Mouse (Mus musculus) E14TG2a.4 (cell line): ENCODE results near the gene Mgat4a.

Source experiments
- H3K27me3 ChIP-seq: 2 replicates; pipeline ENCODE4 v1.6.1; 2014; ENCODE audit warnings: low read length, control low read depth; ENCODE audit not compliant: insufficient read depth
- H3K36me3 ChIP-seq: 2 replicates; pipeline ENCODE4 v1.6.1; 2014; ENCODE audit warnings: low read length, control low read depth; ENCODE audit not compliant: insufficient read depth
- H3K4me1 ChIP-seq: replicated peaks from 2 replicates; pipeline ENCODE4 v1.6.1; 2014; ENCODE audit warnings: low read depth, low read length, control low read depth
- H3K4me3 ChIP-seq: replicated peaks from 2 replicates; pipeline ENCODE4 v1.5.1; 2014; ENCODE audit warnings: mild to moderate bottlenecking, low read length
- H3K9me3 ChIP-seq: 2 replicates; pipeline ENCODE4 v1.6.1; 2014; ENCODE audit warnings: low read length, control low read depth
- CTCF ChIP-seq: conservative IDR thresholded peaks from 2 replicates; pipeline ENCODE4 v1.5.1; 2014; ENCODE audit warnings: low read length
- NANOG ChIP-seq: IDR thresholded peaks from 2 replicates; pipeline ENCODE4 v1.6.1; 2014; ENCODE audit warnings: borderline replicate concordance, low read length, mixed read lengths
- POU5F1 ChIP-seq: IDR thresholded peaks from 2 replicates; pipeline ENCODE4 v1.6.1; 2014; ENCODE audit warnings: low read length, borderline replicate concordance

Mgat4a gene

DNA sequence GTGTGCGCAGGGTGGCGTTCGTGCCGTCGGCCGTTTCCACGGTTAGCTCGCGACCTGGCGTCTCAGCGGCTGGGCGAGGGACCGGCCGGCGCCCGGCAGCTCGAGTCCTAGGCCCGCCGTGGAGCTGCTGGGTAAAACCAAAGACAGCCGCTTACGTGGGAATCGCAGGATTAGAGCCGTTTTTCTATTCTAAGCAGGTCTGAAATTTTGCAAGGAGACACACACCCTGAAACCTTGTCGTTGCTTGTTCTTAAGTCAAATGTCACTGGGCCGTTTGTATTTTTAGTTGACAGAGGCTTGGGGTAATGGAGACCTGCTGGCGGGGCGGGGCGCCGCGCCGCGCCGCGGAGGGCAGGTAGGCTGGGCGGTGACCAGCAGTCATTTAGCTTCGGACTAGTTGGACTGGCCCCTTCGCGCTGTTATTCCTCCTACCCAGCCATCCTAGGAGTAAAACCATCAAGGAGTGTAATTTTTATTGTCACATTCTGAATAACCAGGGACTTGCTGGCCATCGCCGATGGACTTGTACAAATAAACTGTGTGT lies 110.4 kb downstream of the Mgat4a start:
- H3K27me3 ChIP-seq, result no peaks in the 10 kb centered on the region
- TF ChIP-seq NANOG, result no peak
- no peak for TF ChIP-seq POU5F1
- no peak for TF ChIP-seq CTCF
- H3K9me3 ChIP-seq, result no peaks in the 10 kb centered on the region
- peak overlapping the region; percentile 96 for H3K4me3 ChIP-seq
- peaks cover 61% of the 10 kb centered on the region for H3K36me3 ChIP-seq
- peaks cover 27% of the 10 kb centered on the region for H3K4me1 ChIP-seq

DNA sequence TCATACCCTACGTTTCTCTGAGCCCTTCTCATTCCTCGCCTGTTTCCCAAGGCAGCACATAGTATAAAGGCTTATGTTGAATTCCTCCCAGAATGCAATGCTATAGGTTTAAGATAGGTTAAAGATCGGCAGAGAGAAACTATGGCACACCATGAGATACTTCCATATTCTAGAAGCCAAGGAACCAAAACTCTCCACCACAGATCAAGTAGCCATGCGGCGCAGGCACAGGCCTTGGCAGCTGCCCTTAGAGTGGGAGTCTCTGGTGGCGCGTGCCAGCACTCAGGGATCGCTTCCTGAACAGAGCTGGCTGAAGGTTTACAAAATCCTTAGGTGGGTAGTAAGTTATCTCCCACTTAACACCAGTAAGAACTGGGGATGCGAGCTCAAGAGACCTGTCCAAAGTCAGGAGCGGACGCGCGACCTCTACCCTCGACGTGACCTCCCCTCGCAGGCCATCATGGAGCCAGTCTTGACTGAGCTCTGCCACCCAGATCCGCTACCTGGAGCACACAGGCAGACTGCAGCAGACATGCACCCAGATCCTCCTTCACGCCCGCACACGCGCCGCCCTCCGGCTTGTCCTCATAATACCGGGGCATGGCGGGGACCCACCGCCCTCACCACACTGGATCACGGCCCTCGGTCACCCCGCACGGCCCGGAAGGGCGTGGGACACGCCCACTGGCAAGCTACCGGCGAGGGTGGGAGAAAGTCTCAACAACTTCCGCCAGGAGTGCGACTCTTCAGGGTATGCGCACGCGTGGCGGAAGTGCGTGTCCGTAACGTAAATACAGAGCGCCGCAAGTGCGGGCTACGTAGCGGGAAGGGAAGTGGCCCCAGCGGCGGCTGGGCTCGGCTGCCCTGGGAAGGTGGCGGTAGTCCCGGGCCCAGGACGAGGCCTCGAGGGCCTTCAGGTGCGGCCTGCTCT lies 111.2 kb downstream of the Mgat4a start, which contains the start of the genes Coa5 and Unc50:
Coa5 (minus strand) TSS at position 738 of the 931 bp plus-strand sequence.
Unc50 (plus strand) TSS at position 774 of the 931 bp plus-strand sequence.
- no peak for TF ChIP-seq NANOG
- no peak for TF ChIP-seq CTCF
- no peak for TF ChIP-seq POU5F1
- H3K4me3 ChIP-seq, result peak within 1 kb of the TSS; percentile 96
- H3K9me3 ChIP-seq, result no peaks in the 10 kb centered on the region
- H3K4me1 ChIP-seq, result peaks cover 27% of the 10 kb centered on the region
- H3K36me3 ChIP-seq, result peaks cover 64% of the 10 kb centered on the region
- H3K27me3 ChIP-seq, result no peaks in the 10 kb centered on the region

DNA sequence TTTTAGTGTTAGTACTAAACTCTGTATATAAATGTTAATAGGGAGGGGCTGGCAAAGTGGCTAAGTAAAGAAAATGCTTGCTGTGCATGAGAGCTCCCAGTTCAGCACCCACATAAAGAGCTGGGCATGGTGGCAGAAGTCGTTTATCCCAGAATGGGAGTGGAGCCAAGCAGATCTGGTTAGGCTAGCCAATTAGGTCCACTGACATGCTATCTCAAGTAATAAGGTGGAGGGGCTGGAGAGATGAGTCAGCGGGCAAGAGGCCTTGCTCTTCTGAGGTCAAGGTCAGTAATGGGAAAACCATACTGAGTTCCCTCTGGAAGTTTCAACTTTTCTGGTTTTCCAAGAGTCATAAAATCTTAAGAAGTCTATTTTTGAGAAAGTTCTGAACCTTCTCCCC lies 111.9 kb downstream of the Mgat4a start:
- no peaks in the 10 kb centered on the region for H3K27me3 ChIP-seq

DNA sequence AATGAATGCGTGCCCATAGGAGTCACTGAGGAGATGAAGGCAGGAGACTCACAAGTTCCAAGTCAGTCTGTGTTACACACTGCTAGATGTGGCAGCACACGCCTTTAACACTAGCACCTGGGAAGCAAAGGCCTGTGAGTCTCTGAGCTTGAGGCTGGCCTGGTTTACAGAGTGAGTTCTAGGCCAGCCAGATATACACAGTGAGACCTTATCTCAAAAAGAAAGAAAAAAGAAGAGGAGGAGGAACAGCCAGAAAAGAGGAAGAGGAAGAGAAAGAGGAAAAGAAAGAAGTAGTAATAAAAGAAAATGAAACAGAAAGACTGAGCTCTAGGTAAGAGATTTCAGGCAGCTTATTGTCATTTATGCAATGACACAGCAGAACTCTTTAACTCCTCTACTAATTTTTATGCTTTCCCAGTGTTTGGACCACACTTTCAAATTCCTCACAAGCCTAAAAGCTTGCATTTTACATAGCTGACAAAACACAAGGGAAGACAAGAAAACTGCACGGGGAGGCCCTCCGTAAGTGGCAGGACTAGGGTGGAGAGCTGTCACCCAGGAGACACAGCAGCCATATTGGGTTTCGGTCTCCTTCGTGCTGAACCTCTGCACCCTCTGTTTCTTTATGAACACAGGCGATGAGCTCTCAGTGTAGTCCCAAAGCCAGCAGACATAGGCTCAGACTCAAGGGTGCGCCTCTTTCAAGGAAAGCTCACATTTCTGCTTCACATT lies 113.5 kb downstream of the Mgat4a start:
- H3K27me3 ChIP-seq, result no peaks in the 10 kb centered on the region
- H3K4me3 ChIP-seq, result no peak overlapping the region
- TF ChIP-seq POU5F1 (no peak), NANOG (no peak), CTCF (no peak)
- H3K36me3 ChIP-seq, result peaks cover 50% of the 10 kb centered on the region
- H3K4me1 ChIP-seq, result peaks cover 27% of the 10 kb centered on the region
- H3K9me3 ChIP-seq, result peaks cover 9% of the 10 kb centered on the region

More for the DNA sequence above, 111.9 kb downstream of the Mgat4a start:
- peaks cover 66% of the 10 kb centered on the region for H3K36me3 ChIP-seq
- peaks cover 27% of the 10 kb centered on the region for H3K4me1 ChIP-seq
- TF ChIP-seq NANOG (no peak), CTCF (no peak)
- H3K4me3 ChIP-seq, result peak overlapping the region; percentile 96
- peaks cover 7% of the 10 kb centered on the region for H3K9me3 ChIP-seq

DNA sequence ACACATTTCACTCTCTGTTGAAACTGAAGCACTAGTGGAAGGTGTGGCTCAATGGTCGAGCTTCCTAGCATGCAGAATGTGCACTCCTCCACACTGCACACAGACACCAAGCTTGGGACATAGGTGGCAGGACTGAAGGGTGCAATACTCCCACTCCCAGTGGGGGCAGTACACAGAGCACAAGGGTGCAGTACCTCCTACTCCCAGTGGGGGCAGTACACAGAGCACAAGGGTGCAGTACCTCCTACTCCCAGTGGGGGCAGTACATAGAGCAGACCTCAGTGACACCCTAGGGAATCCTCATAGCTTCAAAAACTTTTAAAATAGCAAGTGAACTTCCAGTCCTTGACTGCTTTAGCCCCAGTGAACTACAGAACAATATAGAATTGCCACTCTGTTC lies 121.4 kb downstream of the Mgat4a start:
- Histone ChIP-seq H3K36me3 (peaks cover 34% of the 10 kb centered on the region), H3K27me3 (no peaks in the 10 kb centered on the region), H3K9me3 (peaks cover 10% of the 10 kb centered on the region), H3K4me1 (peaks cover 5% of the 10 kb centered on the region; the same call in 1 of the 2 replicates), H3K4me3 (no peak overlapping the region)
- peak; percentile 97 for TF ChIP-seq CTCF
- no peak for TF ChIP-seq POU5F1
- no peak for TF ChIP-seq NANOG

DNA sequence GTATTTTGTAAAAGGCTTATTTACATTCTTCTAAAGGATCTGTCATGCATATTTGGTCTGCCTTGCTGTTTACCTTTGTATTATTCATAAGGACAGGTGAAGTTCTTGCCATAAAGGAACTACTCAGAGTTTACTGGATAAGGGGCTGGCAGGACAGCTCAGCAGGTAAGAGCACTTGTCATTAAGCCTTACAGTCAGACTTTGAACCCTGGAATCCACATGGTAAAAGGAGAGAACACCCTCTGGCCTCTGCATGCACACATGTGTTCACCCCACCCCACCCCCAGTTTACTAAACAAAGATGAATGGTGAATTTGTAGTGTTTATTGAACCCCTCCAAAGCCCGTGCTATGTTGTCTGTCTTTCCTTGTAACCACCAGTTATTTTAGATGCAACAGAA lies 125.4 kb downstream of the Mgat4a start:
- no peaks in the 10 kb centered on the region for H3K27me3 ChIP-seq

DNA sequence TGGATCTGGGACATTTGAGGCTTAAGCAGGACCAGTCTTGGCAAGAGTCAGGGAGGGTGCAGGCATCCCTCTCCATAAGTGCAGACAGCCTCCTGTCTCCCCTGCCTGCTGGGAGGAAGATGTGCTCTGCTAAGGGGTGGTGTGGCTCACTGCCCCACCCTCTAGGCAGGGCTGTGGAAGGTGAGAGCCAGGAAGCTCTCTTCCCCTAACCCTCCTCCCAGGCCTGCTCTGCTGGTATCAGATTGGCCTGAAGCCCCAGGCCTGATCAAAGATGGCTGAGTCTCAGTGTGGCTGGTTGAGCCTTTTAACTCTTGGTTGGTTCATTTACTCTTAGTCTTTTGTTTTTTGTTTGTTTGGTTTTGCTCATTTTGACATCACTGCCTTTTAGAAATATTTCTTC lies 131.2 kb downstream of the Mgat4a start:
- no peaks in the 10 kb centered on the region for H3K27me3 ChIP-seq
- no peak for TF ChIP-seq POU5F1
- no peak for TF ChIP-seq CTCF
- no peak for TF ChIP-seq NANOG
- H3K9me3 ChIP-seq, result no peaks in the 10 kb centered on the region
- H3K36me3 ChIP-seq, result no peaks in the 10 kb centered on the region
- peak overlapping the region; percentile 55; the same call in 1 of the 2 replicates for H3K4me3 ChIP-seq
- H3K4me1 ChIP-seq, result peaks cover 24% of the 10 kb centered on the region

More for the DNA sequence above, 125.4 kb downstream of the Mgat4a start:
- Histone ChIP-seq H3K4me1 (peaks cover 15% of the 10 kb centered on the region), H3K36me3 (peaks cover 25% of the 10 kb centered on the region), H3K9me3 (0 out of 2 replicates have a peak, but pooled peaks cover 3% of the 10 kb centered on the region), H3K4me3 (no peak overlapping the region)
- no peak for TF ChIP-seq POU5F1
- TF ChIP-seq NANOG, result no peak
- TF ChIP-seq CTCF, result no peak

DNA sequence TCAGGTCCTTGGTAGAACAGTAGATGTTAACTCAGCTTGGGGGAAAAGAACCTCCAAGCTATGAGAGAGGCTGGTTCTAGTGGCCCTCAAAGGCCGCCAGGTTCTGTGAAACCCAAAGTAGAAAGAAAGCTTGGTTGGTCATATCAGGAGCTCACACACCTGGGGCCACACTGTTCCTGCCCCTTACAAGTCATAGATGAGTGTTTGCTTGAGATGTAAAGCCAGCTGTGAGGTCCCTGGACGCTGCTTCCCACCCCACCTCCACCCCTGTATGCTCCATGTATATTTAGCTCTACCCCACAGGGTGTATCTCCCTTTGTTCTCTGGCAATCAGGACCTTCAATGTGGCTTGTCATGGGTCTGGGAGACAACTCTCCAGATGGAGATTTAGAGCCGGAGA lies 132.1 kb downstream of the Mgat4a start:
- Histone ChIP-seq H3K9me3 (no peaks in the 10 kb centered on the region), H3K4me3 (no peak overlapping the region), H3K4me1 (peaks cover 24% of the 10 kb centered on the region), H3K27me3 (no peaks in the 10 kb centered on the region), H3K36me3 (no peaks in the 10 kb centered on the region)
- TF ChIP-seq NANOG, result no peak
- TF ChIP-seq POU5F1, result no peak
